Mouse (Mus musculus) CH12.LX (cell line): Measurements from ENCODE around the gene Ogdh.

ENCODE experiments used
- BHLHE40 ChIP-seq: IDR thresholded peaks from 2 replicates; pipeline ENCODE4 v1.6.1; 2011; ENCODE audit warnings: mild to moderate bottlenecking, low read depth, low read length, improper control_type of control experiment
- CHD1 ChIP-seq: IDR thresholded peaks from 2 replicates; pipeline ENCODE4 v1.6.1; 2012; ENCODE audit warnings: low read depth, low read length, improper control_type of control experiment, inconsistent platforms
- CTCF ChIP-seq, 2 experiments: IDR thresholded peaks in 1 of 2; conservative IDR thresholded peaks in 1 of 2; 2 replicates each; pipeline ENCODE4 v1.5.1; 2011 to 2012; ENCODE audit warnings: low read depth in 2 of 2, low read length in 2 of 2, improper control_type of control experiment in 1 of 2, inconsistent platforms in 1 of 2, mild to moderate bottlenecking in 1 of 2, moderate library complexity in 1 of 2
- E2F4 ChIP-seq: IDR thresholded peaks from 2 replicates; pipeline ENCODE4 v1.6.1; 2011; ENCODE audit warnings: low read depth, low read length, improper control_type of control experiment; ENCODE audit not compliant: insufficient replicate concordance
- ELF1 ChIP-seq: IDR thresholded peaks from 2 replicates; pipeline ENCODE4 v1.6.1; 2014; ENCODE audit warnings: low read depth, mild to moderate bottlenecking, inconsistent platforms, low read length, improper control_type of control experiment
- EP300 ChIP-seq: IDR thresholded peaks from 2 replicates; pipeline ENCODE4 v1.6.1; 2011; ENCODE audit warnings: low read length, improper control_type of control experiment
- MAZ ChIP-seq: IDR thresholded peaks from 2 replicates; pipeline ENCODE4 v1.6.1; 2012; ENCODE audit warnings: low read depth, mild to moderate bottlenecking, inconsistent platforms, low read length, improper control_type of control experiment, moderate library complexity
- MYC ChIP-seq: IDR thresholded peaks from 2 replicates; pipeline ENCODE4 v1.6.1; 2011; ENCODE audit warnings: low read depth, mild to moderate bottlenecking, improper control_type of control experiment, low read length
- NRF1 ChIP-seq: IDR thresholded peaks from 2 replicates; pipeline ENCODE4 v1.6.1; 2014; ENCODE audit warnings: low read depth, mild to moderate bottlenecking, inconsistent platforms, low read length, improper control_type of control experiment, moderate library complexity

DNA sequence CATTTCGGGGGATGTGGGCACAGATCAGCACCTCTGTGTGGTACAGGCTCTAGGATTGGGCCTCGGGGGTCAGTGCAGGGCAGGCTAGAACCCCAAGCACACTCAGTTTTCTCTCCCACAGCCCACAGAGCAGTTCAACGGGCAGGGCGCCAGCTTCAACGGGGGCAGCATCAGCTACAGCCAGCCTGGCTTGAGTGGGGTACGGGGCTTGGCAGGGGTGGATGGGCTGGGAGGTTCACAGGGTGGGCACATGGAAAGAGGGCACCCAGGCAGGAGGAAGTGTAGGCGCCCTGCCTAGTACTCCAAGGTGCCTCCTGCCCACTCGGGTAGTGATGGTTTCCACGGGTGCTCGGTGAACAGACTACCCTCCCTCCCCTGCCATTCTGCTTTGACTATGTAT is 106.7 kb downstream of the Ogdh start:
- TF ChIP-seq ELF1 = no peak
- no peak for TF ChIP-seq E2F4
- no peak for TF ChIP-seq MYC
- TF ChIP-seq CTCF (conservative IDR thresholded peaks at IDR 0.05 in 1 of 2, IDR thresholded peaks at IDR 0.05 in 1 of 2; ENCODE audit: low read depth in 2 of 2, low read length in 2 of 2) = no peak
- TF ChIP-seq EP300 = no peak
- no peak for TF ChIP-seq CHD1
- no peak for TF ChIP-seq MAZ
- no peak for TF ChIP-seq BHLHE40
- no peak for TF ChIP-seq NRF1
